Mouse (Mus musculus) liver, embryonic 14.5 days (tissue): ENCODE measurements around the gene Snw1.

Source experiments
- CTCF ChIP-seq: IDR thresholded peaks from 2 replicates; pipeline ENCODE4 v1.5.1; 2016; ENCODE audit warnings: antibody characterized with exemption, low read depth, control low read depth
- EP300 ChIP-seq: IDR thresholded peaks from 2 replicates; pipeline ENCODE4 v1.6.1; 2016; ENCODE audit warnings: antibody characterized with exemption, low read depth

GRCm38 (mm10) chr12:87428885-87429284 is 43.2 kb downstream of the Snw1 start:
- TF ChIP-seq CTCF = no peak
- TF ChIP-seq EP300 = no peak
